Mouse (Mus musculus) intestine, postnatal 0 days (tissue): ENCODE measurements around the gene Yaf2. TPM values are rescaled to one million over a fixed set of nuclear protein-coding genes. Genes with fewer than 3 reads are reported as not detected.
"Not testable (repeated sequence)": the region's sequence is repeated elsewhere in the genome, so short reads cannot be mapped to it uniquely, and the experiment has no call there.

ENCODE experiments used
- ATAC-seq: fragments of 200-750 bp; cut with Nextera tagmentation; 2 replicates; pipeline ENCODE4 v1.8.0; 2017; ENCODE audit warnings: mild to moderate bottlenecking, moderate TSS enrichment, moderate library complexity
- H3K27ac ChIP-seq: fragments of 300-500 bp; sonication (generic); 2 replicates; pipeline ENCODE4 v1.5.1; 2014; ENCODE audit warnings: mild to moderate bottlenecking, low read depth, low read length, moderate library complexity
- H3K27me3 ChIP-seq: fragments of 300-500 bp; sonication (generic); replicated peaks from 2 replicates; pipeline ENCODE4 v1.6.1; 2014; ENCODE audit warnings: low read length, mixed read lengths; ENCODE audit not compliant: control insufficient read depth, insufficient read depth
- H3K36me3 ChIP-seq: fragments of 300-500 bp; sonication (generic); 2 replicates; pipeline ENCODE4 v1.6.1; 2014; ENCODE audit warnings: mild to moderate bottlenecking, moderate library complexity; ENCODE audit not compliant: control insufficient read depth, insufficient read depth
- H3K4me1 ChIP-seq: fragments of 300-500 bp; sonication (generic); replicated peaks from 2 replicates; pipeline ENCODE4 v1.6.1; 2014; ENCODE audit warnings: antibody characterized with exemption, low read length, mixed read lengths; ENCODE audit not compliant: control insufficient read depth, insufficient read depth
- H3K4me2 ChIP-seq: fragments of 300-500 bp; sonication (generic); replicated peaks from 2 replicates; pipeline ENCODE4 v1.6.1; 2014; ENCODE audit warnings: low read depth, mild to moderate bottlenecking, moderate library complexity
- H3K4me3 ChIP-seq: fragments of 300-500 bp; sonication (generic); 2 replicates; pipeline ENCODE4 v1.5.1; 2014; ENCODE audit warnings: low read depth, low read length
- H3K9ac ChIP-seq: fragments of 300-500 bp; sonication (generic); 2 replicates; pipeline ENCODE4 v1.6.1; 2014; ENCODE audit warnings: mild to moderate bottlenecking, low read depth, low read length
- H3K9me3 ChIP-seq: fragments of 300-500 bp; sonication (generic); 2 replicates; pipeline ENCODE4 v1.6.1; 2016; ENCODE audit warnings: mixed run types; ENCODE audit not compliant: control insufficient read depth
- CTCF ChIP-seq: sonication (generic); IDR thresholded peaks from 2 replicates; pipeline ENCODE4 v1.5.1; 2016; ENCODE audit warnings: low read depth, mild to moderate bottlenecking, control low read depth, antibody characterized with exemption, moderate library complexity
- WGBS: fragments of 180-500 bp; shearing (Covaris S2); extraction: QIAGEN DNeasy Blood & Tissue Kit; methylation state at CpG from one replicate; pipeline ENCODE4 v1.1.7; 2014; 5-methylcytosine and 5-hydroxymethylcytosine counted together
- polyA plus RNA-seq: library from polyadenylated mRNA; unstranded; fragments of >200 nt; fragmentation: Nextera tagmentation; extraction: Ambion mirVana; gene quantifications from 2 replicates; pipeline ENCODE4 v1.2.1, GENCODE M21; 2015

Gene Yaf2
- polyA plus RNA-seq, 1 experiment from 2014 or later: 45.0 TPM

GRCm38 (mm10) chr15:93251553-93252250, 85.0 kb downstream of the Yaf2 start:
- Histone ChIP-seq H3K9me3 (no peaks in the 10 kb centered on the region), H3K9ac (no peak overlapping the region), H3K36me3 (peaks cover 53% of the 10 kb centered on the region), H3K4me3 (no peak overlapping the region), H3K4me2 (no peak overlapping the region), H3K4me1 (no peaks in the 10 kb centered on the region), H3K27ac (no peak overlapping the region), H3K27me3 (no peaks in the 10 kb centered on the region)
- WGBS: 51% methylated on average over 13 of the region's 13 CpGs
- peak; percentile 48 for TF ChIP-seq CTCF
- no peak for ATAC-seq

DNA sequence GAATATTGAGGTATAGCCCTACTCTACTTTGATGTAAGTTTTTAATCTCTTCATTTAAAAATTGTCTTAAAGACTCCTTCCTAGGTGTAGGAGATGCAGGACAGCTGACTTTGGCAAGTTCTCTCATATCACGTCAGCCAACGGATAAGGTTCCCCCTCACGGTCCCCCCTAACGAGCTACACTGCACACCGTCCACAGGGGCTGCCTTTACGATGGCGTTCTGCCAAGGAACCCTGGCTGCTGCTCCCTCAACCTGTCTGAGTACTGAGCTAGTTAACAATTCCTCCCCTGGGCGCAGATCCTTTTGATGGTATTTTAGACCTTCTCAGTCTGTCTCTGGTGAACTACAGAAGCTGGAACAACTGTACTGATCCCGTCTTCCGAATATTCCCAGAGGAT, 93.5 kb downstream of the Yaf2 start:
- Histone ChIP-seq H3K4me1 (no peaks in the 10 kb centered on the region), H3K4me2 (no peak overlapping the region), H3K27me3 (no peaks in the 10 kb centered on the region), H3K36me3 (peaks cover 46% of the 10 kb centered on the region), H3K27ac (no peak overlapping the region), H3K9me3 (peaks cover 4% of the 10 kb centered on the region; the same call in 1 of the 2 replicates), H3K4me3 (no peak overlapping the region), H3K9ac (no peak overlapping the region)
- TF ChIP-seq CTCF: no peak
- WGBS: 79% methylated on average over 10 of the region's 10 CpGs
- ATAC-seq: no peak

- H3K27ac ChIP-seq, H3K4me3 ChIP-seq, H3K27me3 ChIP-seq, H3K4me2 ChIP-seq, H3K4me1 ChIP-seq, ATAC-seq, H3K9ac ChIP-seq, H3K9me3 ChIP-seq: not testable (repeated sequence)
- peaks cover 13% of the 10 kb centered on the region for H3K36me3 ChIP-seq
- 90% methylated on average over 10 of the region's 10 CpGs for WGBS
Measured at GRCm38 (mm10) chr15:93236456-93236855, 100.3 kb downstream of the Yaf2 start.

Other genes with a start within 250 kb of the Yaf2 start
- 4.9 and 5.5 TPM in 2 replicates for gene Gxylt1, start 61.8 kb downstream of the Yaf2 start, polyA plus RNA-seq
- 99.5 and 102 TPM in 2 replicates for gene Zcrb1, start 61.4 kb upstream of the Yaf2 start, polyA plus RNA-seq
- 17.7 and 18.1 TPM in 2 replicates for gene Pphln1, start 61.4 kb upstream of the Yaf2 start, polyA plus RNA-seq